In the genomic region with DNA sequence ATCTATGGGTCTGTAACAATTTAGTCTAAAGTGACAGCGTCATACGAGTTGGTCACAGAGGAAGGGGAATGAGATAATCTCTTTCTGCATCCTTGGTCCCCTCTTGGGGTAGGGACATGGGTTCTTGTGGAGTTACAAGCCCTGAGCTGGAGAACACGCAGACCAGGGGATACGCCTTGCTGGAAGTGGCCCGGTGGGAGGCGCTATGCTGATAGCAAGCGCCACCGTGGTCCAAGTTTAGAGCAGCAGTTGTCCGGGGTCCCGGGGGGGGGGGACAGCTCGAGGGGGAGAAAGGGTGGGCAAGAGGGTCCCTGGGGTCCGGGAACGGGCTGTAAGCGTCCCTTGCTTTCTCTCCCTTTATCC, we compare ENCODE assay signal across 8 mouse cellular contexts. TPM values are rescaled to one million over a fixed set of nuclear protein-coding genes. Genes with fewer than 3 reads are reported as not detected.
DNase-seq lines count a peak whose midpoint lies in the region; ATAC-seq and TF ChIP-seq lines count a peak whose summit lies in the region.

No protein-coding gene starts in this region.

- no peak overlapping the region for H3K27ac ChIP-seq in cerebellum, adult 2 months (ENCODE audit: insufficient read depth, low read length)
- H3K27ac ChIP-seq in kidney, embryonic 15.5 days, result peak overlapping the region; percentile 90
- H3K27ac ChIP-seq in lung, embryonic 16.5 days (ENCODE audit: low read length), result peak overlapping the region; percentile 70
- H3K27ac ChIP-seq in stomach, embryonic 15.5 days, result peak overlapping the region; percentile 81; the same call in 1 of the 2 replicates

- 4% methylated on average over 14 of the region's 14 CpGs for WGBS in cerebellum, adult 2 months
- WGBS in kidney, embryonic 15.5 days, result 3% methylated on average over 14 of the region's 14 CpGs
- WGBS in lung, embryonic 16.5 days, result 3% methylated on average over 14 of the region's 14 CpGs
- WGBS in stomach, embryonic 15.5 days, result 1% methylated on average over 11 of the region's 14 CpGs

- ATAC-seq in megakaryocyte, adult 5-6 weeks (ENCODE audit: poor library complexity, severe bottlenecking), result no peak
- peak; percentile 71 for ATAC-seq in kidney, embryonic 15.5 days (replicated peaks; ENCODE audit: low FRiP score)
- peak; percentile 70 for ATAC-seq in lung, embryonic 16.5 days (ENCODE audit: low read depth)
- ATAC-seq in stomach, embryonic 15.5 days (ENCODE audit: insufficient read depth, low FRiP score, low read depth), result peak; percentile 44

- TF ChIP-seq POLR2A in cerebellum, adult 2 months (IDR thresholded peaks at IDR 0.05; ENCODE audit: borderline replicate concordance, insufficient read depth, low read length), result no peak

- peak; percentile 36; the same call in 1 of the 2 replicates for TF ChIP-seq CTCF in cerebellum, adult 2 months (IDR thresholded peaks at IDR 0.05; ENCODE audit: borderline replicate concordance, insufficient read depth, low read depth, low read length)

- H3K4me1 ChIP-seq in megakaryocyte, embryonic 14.5 days, result peaks cover 15% of the 10 kb centered on the region
- peaks cover 8% of the 10 kb centered on the region; the same call in 1 of the 2 replicates for H3K4me1 ChIP-seq in cerebellum, adult 2 months (ENCODE audit: control insufficient read depth, insufficient read depth, low read length)
- peaks cover 17% of the 10 kb centered on the region for H3K4me1 ChIP-seq in kidney, embryonic 15.5 days
- peaks cover 14% of the 10 kb centered on the region for H3K4me1 ChIP-seq in lung, embryonic 16.5 days (replicated peaks; ENCODE audit: control insufficient read depth, insufficient read depth, low read length)
- 0 out of 2 replicates have a peak, but pooled peaks cover 15% of the 10 kb centered on the region for H3K4me1 ChIP-seq in stomach, embryonic 15.5 days

- H3K9me3 ChIP-seq in megakaryocyte, embryonic 14.5 days, result no peaks in the 10 kb centered on the region
- H3K9me3 ChIP-seq in kidney, embryonic 15.5 days (replicated peaks), result no peaks in the 10 kb centered on the region
- H3K9me3 ChIP-seq in lung, embryonic 16.5 days (ENCODE audit: control insufficient read depth, low read length), result no peaks in the 10 kb centered on the region
- no peaks in the 10 kb centered on the region for H3K9me3 ChIP-seq in stomach, embryonic 15.5 days

- peak overlapping the region; percentile 87; the same call in 1 of the 2 replicates for H3K9ac ChIP-seq in kidney, embryonic 15.5 days
- peak overlapping the region; percentile 93 for H3K9ac ChIP-seq in lung, embryonic 16.5 days (ENCODE audit: low read length)
- peak overlapping the region; percentile 90; the same call in 1 of the 2 replicates for H3K9ac ChIP-seq in stomach, embryonic 15.5 days

- peak overlapping the region; percentile 78 for H3K4me2 ChIP-seq in kidney, embryonic 15.5 days
- H3K4me2 ChIP-seq in lung, embryonic 16.5 days (ENCODE audit: low read depth, low read length), result peak overlapping the region; percentile 74
- peak overlapping the region; percentile 80 for H3K4me2 ChIP-seq in stomach, embryonic 15.5 days

- H3K4me3 ChIP-seq in megakaryocyte, embryonic 14.5 days (replicated peaks), result peak overlapping the region; percentile 91
- H3K4me3 ChIP-seq in cerebellum, adult 2 months (replicated peaks; ENCODE audit: insufficient read depth, low read depth, low read length), result peak overlapping the region; percentile 53
- peak overlapping the region; percentile 83 for H3K4me3 ChIP-seq in kidney, embryonic 15.5 days (replicated peaks)
- peak overlapping the region; percentile 64 for H3K4me3 ChIP-seq in lung, embryonic 16.5 days (ENCODE audit: low read length)
- peak overlapping the region; percentile 81 for H3K4me3 ChIP-seq in stomach, embryonic 15.5 days (replicated peaks)

- intact Hi-C loops in gastrocnemius, postnatal 14 days (cut with DNase I; ENCODE audit: low total_unique reads), result loop anchor here (5.0 kb wide), 1 partner anchor 60 kb away; no protein-coding TSS in a partner anchor

- no peaks in the 10 kb centered on the region for H3K36me3 ChIP-seq in megakaryocyte, embryonic 14.5 days (replicated peaks; ENCODE audit: low read length)
- H3K36me3 ChIP-seq in kidney, embryonic 15.5 days, result no peaks in the 10 kb centered on the region
- no peaks in the 10 kb centered on the region for H3K36me3 ChIP-seq in lung, embryonic 16.5 days (ENCODE audit: control insufficient read depth, insufficient read depth, low read length)
- H3K36me3 ChIP-seq in stomach, embryonic 15.5 days, result no peaks in the 10 kb centered on the region

- H3K27me3 ChIP-seq in megakaryocyte, embryonic 14.5 days (replicated peaks), result peaks cover 68% of the 10 kb centered on the region
- H3K27me3 ChIP-seq in cerebellum, adult 2 months (ENCODE audit: control insufficient read depth, insufficient read depth, low read length), result no peaks in the 10 kb centered on the region
- no peaks in the 10 kb centered on the region; the same call in 1 of the 2 replicates for H3K27me3 ChIP-seq in kidney, embryonic 15.5 days
- H3K27me3 ChIP-seq in lung, embryonic 16.5 days (ENCODE audit: control insufficient read depth, insufficient read depth, low read depth, low read length), result no peaks in the 10 kb centered on the region
- no peaks in the 10 kb centered on the region for H3K27me3 ChIP-seq in stomach, embryonic 15.5 days (replicated peaks)

- peak; percentile 56 to 60 for DNase-seq in cerebellum, adult 2 months
- peak; percentile 70 for DNase-seq in gastrocnemius, postnatal 14 days
- no peak for DNase-seq in urinary bladder, postnatal 36 days (ENCODE audit: low spot score in 2 of 2)

RNA-seq across cellular contexts. Expression of a gene that starts 51.7 kb away (rescaled TPM):
- polyA plus RNA-seq in megakaryocyte, embryonic 14.5 days (2012; ENCODE audit: insufficient read depth, low replicate concordance), result not detected in 2 replicates
- total RNA-seq in megakaryocyte, adult 5-6 weeks (2015), result 0.60 TPM in 1 of 2 replicates, not detected in the other
- total RNA-seq in megakaryocyte, adult 5-6 weeks (2017), result not detected in 2 replicates
- 89.7 and 93.9 TPM in 2 replicates for polyA plus RNA-seq in cerebellum, adult 2 months (2012; rRNA removed)
- total RNA-seq in gastrocnemius, postnatal 14 days (2021), result 100 to 1,000 TPM; 114 to 127 TPM
- polyA plus RNA-seq in kidney, embryonic 15.5 days (2015; fragmentation: Nextera tagmentation; extraction: Ambion mirVana), result 60.9 and 77.5 TPM in 2 replicates
- polyA plus RNA-seq in lung, embryonic 16.5 days (2015; fragmentation: Nextera tagmentation; extraction: Ambion mirVana), result 121 and 122 TPM in 2 replicates
- 67.6 and 72.2 TPM in 2 replicates for polyA plus RNA-seq in stomach, embryonic 15.5 days (2015; fragmentation: Nextera tagmentation; extraction: Ambion mirVana)

Comparison
In these comparisons a context has a peak if more than half of its experiments do, and no peak if none do; other contexts are left out.
1. DNase-seq: peak in cerebellum, adult 2 months (2 of 2) and gastrocnemius, postnatal 14 days (single experiment); none in urinary bladder, postnatal 36 days (0 of 2).
2. RNA of a gene that starts 51.7 kb away (polyA plus RNA-seq): 121 to 122 TPM in lung, embryonic 16.5 days, 89.7 to 93.9 TPM in cerebellum, adult 2 months, 60.9 to 77.5 TPM in kidney, embryonic 15.5 days and 67.6 to 72.2 TPM in stomach, embryonic 15.5 days; not detected in megakaryocyte, embryonic 14.5 days; every median in the first group is over 10 times any median in the second.
3. Peak in every context shown above with its lines, with median percentiles within 50 percentile points of each other: H3K4me3 ChIP-seq, H3K4me2 ChIP-seq and H3K9ac ChIP-seq.